Mouse (Mus musculus): ENCODE results near the gene Acta2.

GRCm38 (mm10) chr19:34191645-34192007 is 63.8 kb downstream of the Acta2 start:
- no peak for TF ChIP-seq POLR2A (IDR thresholded peaks at IDR 0.05; ENCODE audit: low read depth, low read length)
- no peak for TF ChIP-seq CTCF (conservative IDR thresholded peaks at IDR 0.05; ENCODE audit: insufficient read depth, insufficient read length, low read depth, low read length)

Measured in kidney, adult 2 months (tissue).